Mouse (Mus musculus) bone marrow macrophage, adult 2 months (primary cell): Measurements from ENCODE around the gene Cntnap1. TPM values are rescaled to one million over a fixed set of nuclear protein-coding genes. Genes with fewer than 3 reads are reported as not detected.

ENCODE experiments used
- H3K27ac ChIP-seq: 2 replicates; pipeline ENCODE4 v1.5.1; 2012; ENCODE audit warnings: low read depth, low read length; ENCODE audit not compliant: insufficient read depth
- H3K4me1 ChIP-seq: 2 replicates; pipeline ENCODE4 v1.6.1; 2012; ENCODE audit warnings: low read length; ENCODE audit not compliant: control insufficient read depth, insufficient read depth
- H3K4me3 ChIP-seq: 2 replicates; pipeline ENCODE4 v1.5.1; 2012; ENCODE audit warnings: mild to moderate bottlenecking, low read length, moderate library complexity; ENCODE audit not compliant: insufficient read depth
- CTCF ChIP-seq: IDR thresholded peaks from 2 replicates; pipeline ENCODE4 v1.5.1; 2012; ENCODE audit warnings: low read depth, mild to moderate bottlenecking, low read length, moderate library complexity
- POLR2A ChIP-seq: IDR thresholded peaks from 2 replicates; pipeline ENCODE4 v1.6.1; 2012; ENCODE audit warnings: mild to moderate bottlenecking, low read depth, low read length, borderline replicate concordance
- polyA plus RNA-seq: library from polyadenylated mRNA; stranded (reverse); fragments of >200 nt; gene quantifications from 2 replicates; pipeline ENCODE4 v1.2.4, GENCODE M21; 2012; ENCODE audit not compliant: missing spikeins, insufficient read depth, insufficient read length

Cntnap1 gene
- polyA plus RNA-seq, 1 experiment: 2.5 TPM

DNA sequence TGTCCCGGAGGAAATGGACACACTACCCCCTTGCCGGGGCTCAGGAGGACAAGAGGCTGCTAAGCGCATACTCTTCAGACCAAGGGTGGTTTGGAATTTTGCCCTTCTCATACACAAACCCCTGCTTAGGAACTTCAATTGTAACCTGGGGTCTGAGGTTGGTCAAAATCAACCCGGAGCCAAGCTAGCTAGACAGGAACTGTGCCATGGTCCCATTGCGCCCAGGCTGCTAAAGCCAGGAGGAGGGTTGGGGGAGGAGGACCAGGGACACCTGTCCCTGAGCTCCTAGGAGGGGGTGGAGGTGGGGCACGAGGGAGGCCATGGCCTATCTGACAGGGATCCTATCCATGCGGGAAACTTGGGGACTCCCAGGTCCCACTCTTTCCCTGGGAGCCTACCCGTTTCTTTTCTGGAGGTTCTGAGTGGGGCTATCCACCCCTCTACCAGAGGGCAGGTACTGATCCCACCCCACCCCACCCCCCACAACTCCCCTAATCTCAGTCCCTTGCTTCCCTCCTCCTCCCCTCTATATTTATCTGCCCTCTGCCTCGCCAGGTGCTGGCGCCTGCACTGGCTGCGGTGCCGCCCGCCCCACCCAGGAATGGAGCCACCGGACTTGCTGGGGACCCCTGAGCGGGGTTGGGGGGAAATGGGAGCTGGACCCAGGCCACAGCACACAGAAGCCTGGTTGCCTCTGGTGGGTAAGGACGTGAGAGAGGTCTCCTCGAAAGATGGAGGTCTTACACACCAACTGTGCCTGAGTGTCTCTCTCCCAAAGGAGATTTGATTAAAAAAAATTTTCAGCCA is 819 bp upstream of the Cntnap1 start:
- peak overlapping the region; percentile 66 for H3K4me3 ChIP-seq
- TF ChIP-seq POLR2A: no peak
- no peak for TF ChIP-seq CTCF
- no peak overlapping the region for H3K27ac ChIP-seq
- H3K4me1 ChIP-seq: peaks cover 32% of the 10 kb centered on the region

DNA sequence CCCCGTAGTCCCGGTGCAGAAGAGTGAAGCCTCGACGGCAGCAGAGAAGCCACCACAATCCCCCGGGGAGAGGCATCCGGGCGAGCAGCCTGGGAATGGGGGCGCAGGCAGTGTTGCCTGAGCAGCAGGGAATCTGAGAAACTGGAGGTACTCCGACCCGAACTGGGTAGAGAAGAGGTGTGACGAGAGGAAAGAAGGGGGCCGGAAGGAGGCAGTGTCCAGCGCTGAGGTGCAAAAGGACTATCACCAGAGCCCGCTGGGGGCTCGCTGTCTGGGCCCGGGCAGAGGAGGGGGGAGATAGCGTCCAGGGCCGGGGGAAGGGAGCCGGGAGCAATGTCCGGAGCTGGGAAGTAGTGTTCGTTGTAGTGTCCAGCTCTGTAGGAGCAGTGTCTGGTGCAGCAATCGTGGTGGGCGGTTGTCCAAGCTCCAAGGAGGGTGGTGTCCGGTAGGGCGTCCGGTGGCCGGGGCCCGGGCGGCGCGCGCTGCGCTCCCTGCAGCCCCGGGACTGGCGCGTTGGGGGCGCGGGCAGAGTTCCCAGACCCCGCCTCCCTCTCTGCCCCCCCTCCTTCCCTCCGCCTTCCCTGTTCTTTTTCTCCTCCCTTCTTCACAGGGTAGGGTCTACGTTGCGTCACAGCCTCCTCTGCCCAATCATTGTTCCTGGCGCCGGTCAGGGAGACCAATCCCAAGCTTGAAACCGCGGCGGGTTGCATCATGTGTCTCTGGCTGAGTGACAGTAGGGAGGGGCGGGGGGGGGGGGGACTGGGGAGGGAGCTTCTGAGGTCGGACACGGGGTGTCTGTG is 688 bp downstream of the Cntnap1 start, which contains the start of gene Plekhh3:
TSS of gene Plekhh3 (minus strand) at position 541 of the 800 bp plus-strand sequence.
- Histone ChIP-seq H3K4me1 (peaks cover 33% of the 10 kb centered on the region), H3K4me3 (peak within 1 kb of the TSS; percentile 66), H3K27ac (peak within 1 kb of the TSS; percentile 37)
- TF ChIP-seq POLR2A: no peak
- no peak for TF ChIP-seq CTCF

DNA sequence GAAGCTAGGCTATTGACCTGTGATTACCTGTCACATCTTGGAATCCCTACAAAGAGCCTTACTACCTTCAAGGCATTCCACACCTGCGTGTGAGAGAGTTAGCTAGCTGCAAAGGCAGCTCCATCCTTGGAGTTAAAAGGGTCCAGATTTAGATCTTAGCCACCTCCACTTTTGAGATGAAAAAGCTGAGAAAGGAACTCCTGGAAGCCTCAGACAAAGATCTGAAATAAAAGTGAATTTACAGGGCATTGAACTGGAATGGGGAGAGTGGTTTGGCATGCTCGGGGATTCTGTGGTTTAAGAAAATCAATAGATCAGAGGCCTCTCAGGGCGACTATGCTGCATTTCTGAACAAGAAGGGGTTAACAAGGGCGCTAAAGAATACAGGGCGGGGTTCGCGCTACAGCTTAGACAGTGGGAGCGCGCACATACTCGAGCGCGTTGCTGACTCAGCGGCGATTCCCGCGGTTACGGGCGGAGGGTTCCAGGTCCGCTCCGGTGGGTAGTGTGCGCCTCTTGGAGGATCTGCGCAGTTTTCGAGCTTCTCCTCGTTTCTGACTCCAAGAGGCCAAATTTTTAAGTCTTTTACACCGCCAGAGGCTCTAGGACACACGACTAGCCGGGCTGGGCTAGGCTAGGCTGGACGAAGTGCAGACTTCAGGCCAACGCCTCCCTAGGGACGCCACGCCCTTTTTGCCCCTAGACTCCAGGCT is 1.6 kb downstream of the Cntnap1 start:
- Histone ChIP-seq H3K4me1 (peaks cover 33% of the 10 kb centered on the region), H3K4me3 (peak overlapping the region; percentile 57), H3K27ac (peak overlapping the region; percentile 37)
- TF ChIP-seq POLR2A (no peak), CTCF (no peak)

DNA sequence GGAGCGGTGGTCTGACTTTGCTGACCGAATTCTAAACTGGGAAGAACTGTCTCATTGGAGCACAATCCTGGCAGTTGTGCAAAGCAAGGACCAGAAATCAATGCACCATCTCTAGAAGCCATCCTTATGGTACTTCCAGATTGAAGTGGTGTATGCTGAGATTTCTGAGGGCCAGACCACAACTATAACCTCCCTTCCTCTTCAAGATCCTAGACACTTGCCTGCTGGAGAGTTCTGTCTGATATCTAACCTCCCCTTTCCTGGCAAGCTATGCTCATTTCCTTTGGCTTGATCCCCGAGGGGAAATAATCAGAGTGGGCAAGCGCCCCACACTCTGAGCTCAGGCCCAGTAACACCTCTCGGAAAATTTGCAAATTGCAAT is 2.1 kb downstream of the Cntnap1 start:
- Histone ChIP-seq H3K4me1 (peaks cover 33% of the 10 kb centered on the region), H3K27ac (peak overlapping the region; percentile 37), H3K4me3 (peak overlapping the region; percentile 57)
- TF ChIP-seq POLR2A: no peak
- no peak for TF ChIP-seq CTCF

DNA sequence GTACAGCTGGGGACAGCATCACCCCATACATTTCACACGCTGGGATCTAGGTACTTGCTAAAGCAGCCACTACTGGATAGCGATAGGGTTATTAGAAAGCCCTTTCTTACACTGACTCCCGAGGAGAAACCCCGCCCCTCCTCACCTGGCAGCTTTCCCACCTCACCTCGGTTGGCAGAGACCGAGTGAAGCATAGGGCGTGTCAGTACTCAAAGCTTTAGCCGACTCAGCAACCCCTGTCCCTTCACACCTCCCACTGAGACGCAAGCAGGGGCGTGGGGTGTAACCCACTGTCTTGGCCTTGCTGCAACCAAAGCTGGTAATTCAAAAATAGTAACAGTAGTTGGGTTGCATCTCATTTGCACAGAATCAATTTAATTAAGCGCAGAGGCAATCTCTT is 2.8 kb downstream of the Cntnap1 start:
- no peak overlapping the region for H3K27ac ChIP-seq
- peaks cover 30% of the 10 kb centered on the region for H3K4me1 ChIP-seq
- no peak for TF ChIP-seq POLR2A
- no peak for TF ChIP-seq CTCF
- no peak overlapping the region for H3K4me3 ChIP-seq

DNA sequence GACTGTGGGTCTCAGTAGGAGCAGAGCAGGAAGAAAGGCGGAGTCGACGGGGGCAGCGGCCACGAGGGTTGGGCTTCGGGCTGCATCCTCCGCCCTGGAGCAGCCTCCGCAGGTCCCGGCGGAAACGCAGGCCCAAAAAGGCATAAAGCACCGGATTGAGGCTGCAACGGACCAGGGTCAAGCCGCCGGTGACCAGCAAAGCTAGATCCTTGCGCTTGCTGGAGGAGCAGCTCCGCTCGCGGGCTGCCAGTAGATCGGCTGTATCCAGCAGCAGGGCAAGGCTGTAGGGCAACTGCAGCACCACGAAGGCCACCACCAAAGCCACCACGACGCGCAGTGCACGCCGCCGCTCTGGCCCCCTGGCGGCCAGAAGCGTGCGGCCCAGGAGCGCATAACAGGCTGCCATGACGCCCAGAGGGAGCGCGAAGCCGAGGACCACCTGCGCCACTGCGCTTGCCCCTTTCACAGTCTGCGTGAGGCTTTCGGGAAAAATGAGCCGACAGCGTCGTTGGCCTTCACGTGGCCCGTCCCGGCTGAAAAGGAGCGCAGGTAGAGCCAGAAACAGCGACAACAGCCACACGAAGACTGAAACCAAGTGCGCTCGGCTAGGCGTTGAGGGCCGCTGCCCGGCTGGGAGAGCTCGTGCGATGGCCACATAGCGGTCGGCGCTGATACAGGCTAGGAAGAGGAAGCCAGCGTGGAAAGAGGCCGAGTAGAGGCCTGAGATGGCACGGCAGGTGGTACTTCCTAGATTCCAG is 3.5 kb downstream of the Cntnap1 start:
- H3K27ac ChIP-seq: no peak overlapping the region
- peaks cover 26% of the 10 kb centered on the region for H3K4me1 ChIP-seq
- H3K4me3 ChIP-seq: peak overlapping the region; percentile 46
- TF ChIP-seq POLR2A: no peak
- no peak for TF ChIP-seq CTCF

DNA sequence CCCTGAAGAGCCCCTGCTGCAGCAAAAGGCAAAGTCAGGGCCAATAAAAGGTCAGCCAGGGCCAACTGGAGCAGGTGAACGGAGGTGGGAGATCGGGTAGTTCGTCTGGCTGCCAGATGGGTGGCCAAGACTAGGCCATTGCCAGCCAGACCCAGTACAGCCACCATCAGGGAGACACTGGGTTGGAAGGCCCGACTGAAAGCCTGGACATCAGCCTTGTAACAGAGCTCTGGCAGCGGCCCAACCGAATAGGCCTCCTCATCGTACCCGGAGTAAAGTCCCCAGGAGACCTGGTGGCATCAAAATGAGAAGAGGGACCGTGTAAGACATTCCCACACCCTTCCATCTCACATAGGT is 4.0 kb downstream of the Cntnap1 start:
- Histone ChIP-seq H3K27ac (no peak overlapping the region), H3K4me3 (peak overlapping the region; percentile 46; the same call in 1 of the 2 replicates), H3K4me1 (peaks cover 21% of the 10 kb centered on the region)
- TF ChIP-seq POLR2A (no peak), CTCF (no peak)

DNA sequence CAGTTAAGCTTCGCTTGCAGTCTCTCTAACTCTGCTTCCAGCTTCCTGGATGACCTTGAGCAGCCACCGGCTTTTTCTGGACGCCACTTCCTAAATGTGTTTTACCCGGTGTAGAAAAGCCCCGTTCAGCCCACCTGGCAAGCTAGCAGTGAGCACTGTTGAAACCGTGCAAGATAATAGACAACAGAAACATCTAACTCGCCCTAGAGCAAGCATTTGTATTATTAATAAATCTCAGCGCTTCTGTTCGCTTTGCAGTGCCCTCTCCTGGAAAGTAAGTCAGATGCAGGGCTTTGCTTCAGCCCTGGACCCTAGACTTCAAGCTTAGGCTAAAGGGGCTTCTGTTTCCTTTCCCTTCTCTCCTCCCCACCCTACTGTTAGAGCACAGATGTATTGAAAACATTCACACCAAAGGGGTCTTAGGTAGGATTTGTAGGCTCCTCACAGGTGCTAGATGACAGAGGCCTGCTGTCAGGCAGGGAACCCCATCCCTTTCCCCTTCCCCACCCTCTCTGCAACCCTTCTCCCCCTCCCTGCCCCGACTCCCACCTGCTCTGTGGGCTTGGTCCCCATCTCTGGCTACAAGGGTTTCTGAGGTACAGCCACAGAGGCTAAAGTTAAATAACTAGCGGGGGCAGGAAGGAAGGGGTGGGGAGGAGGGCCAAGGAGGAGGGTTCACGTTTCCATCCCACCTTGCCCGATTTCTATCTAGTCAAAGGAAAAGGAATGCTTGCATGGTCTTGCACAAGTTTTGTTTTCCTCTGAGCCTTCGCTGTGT is 4.7 kb downstream of the Cntnap1 start, which contains the start of gene Ccr10:
TSS of gene Ccr10 (minus strand) at position 593 of the 778 bp plus-strand sequence.
- TF ChIP-seq CTCF: no peak
- TF ChIP-seq POLR2A: no peak

DNA sequence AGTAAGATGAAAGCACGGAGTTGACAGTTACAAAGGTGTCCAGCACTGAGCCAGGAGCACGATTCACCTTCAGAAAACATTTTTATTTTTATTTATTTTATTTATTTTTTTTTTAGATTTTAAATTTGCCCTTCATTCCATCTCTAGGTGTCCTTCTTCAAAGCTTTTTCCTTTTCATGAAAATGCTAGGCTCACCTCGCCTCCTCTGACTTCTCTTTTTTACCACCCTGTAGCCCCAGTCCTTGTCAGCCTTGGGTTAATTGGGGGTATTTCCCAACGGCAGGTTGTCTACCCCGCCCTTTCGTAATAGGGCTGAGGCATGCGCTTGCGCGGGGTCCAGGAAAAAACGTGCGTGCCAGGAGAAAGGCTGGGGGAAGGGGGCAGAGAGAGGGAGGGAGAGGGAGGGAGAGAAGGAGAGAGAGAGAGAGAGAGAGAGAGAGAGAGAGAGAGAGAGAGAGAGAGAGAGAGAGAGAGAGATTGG is 5.4 kb downstream of the Cntnap1 start:
- H3K4me1 ChIP-seq: peaks cover 16% of the 10 kb centered on the region
- no peak overlapping the region for H3K27ac ChIP-seq

More for the DNA sequence above, 4.7 kb downstream of the Cntnap1 start, which contains the start of gene Ccr10:
- H3K4me3 ChIP-seq: peak within 1 kb of the TSS; percentile 46
- no peak within 1 kb of the TSS for H3K27ac ChIP-seq
- H3K4me1 ChIP-seq: peaks cover 18% of the 10 kb centered on the region

More for the DNA sequence above, 5.4 kb downstream of the Cntnap1 start:
- TF ChIP-seq CTCF: no peak
- no peak for TF ChIP-seq POLR2A
- H3K4me3 ChIP-seq: peak overlapping the region; percentile 27; the same call in 1 of the 2 replicates
